Mouse (Mus musculus): ENCODE data around the gene Cwc22.

The Cwc22 gene

GRCm38 (mm10) chr2:77875516-77875915 is 70.7 kb downstream of the Cwc22 start:
- DNase-seq (ENCODE audit: low spot score): no peak

DNA sequence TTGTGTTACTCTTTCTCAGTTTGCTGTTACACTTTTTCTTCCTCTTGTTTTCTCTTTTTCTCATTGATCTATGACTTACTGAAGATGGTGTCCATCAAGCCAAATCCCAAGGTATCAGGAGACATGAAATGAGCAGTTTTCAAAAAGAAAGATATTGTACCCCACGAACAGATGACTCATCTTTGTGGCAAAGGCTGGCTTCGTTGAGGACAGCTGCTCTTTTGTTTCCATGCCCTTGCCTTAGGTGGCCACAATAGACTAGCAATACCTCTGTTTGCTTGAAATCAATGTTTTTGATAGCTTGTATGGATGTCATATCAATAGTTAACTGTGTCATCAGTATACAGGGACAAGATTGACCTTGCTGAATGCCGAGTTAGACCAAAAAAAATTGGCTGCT is 71.5 kb downstream of the Cwc22 start:
- no peak for DNase-seq (ENCODE audit: low spot score)

GRCm38 (mm10) chr2:77873806-77874205 is 72.4 kb downstream of the Cwc22 start:
- DNase-seq (ENCODE audit: low spot score): no peak

GRCm38 (mm10) chr2:77872676-77873075 is 73.5 kb downstream of the Cwc22 start:
- no peak for DNase-seq (ENCODE audit: low spot score)

GRCm38 (mm10) chr2:77871146-77871545 is 75.0 kb downstream of the Cwc22 start:
- no peak for DNase-seq (ENCODE audit: low spot score)

- no peak for DNase-seq (ENCODE audit: low spot score)
Observed at GRCm38 (mm10) chr2:77869729-77870280, 76.4 kb downstream of the Cwc22 start.

DNA sequence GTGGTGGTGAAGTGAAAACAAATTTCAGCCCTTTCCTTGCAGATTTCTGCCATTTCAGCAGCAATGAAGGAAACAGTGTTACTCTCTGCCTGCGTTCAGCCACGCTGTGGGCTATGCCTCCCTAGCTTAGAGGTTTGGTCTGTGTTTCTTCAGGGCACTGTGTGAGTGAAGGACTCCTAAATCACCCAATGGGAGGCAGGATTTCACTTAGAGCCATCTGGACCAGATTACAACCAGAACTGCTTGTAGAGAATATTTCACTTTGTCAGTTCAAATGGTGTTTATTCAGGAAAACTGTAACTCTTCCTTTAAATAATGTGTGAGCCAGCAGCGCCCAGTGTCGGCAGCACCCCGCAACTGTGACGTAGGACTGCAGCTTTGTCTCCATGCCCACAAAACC is 82.2 kb downstream of the Cwc22 start:
- no peak for DNase-seq (ENCODE audit: low spot score)

DNA sequence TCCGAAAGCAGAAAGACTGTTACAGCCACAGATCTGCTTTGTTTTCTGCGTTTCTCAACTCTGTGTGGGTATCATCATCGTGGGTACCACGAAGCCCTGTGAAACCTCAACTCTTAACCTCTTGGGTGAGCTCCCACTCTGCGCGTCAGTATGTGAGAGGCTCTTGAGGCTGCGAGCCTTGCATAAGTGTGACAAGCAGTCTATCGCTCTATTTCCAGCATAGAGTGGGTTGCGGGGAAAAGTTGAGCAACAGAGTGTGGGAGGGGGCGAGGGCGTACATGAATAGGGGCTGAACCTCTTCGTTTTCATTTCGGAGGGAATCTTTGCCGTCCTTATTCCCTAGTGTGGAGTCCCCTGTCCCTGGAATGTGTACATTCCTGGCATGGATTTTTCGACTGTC is 82.7 kb downstream of the Cwc22 start:
- DNase-seq (ENCODE audit: low spot score): no peak

- no peak for DNase-seq (ENCODE audit: low spot score)
Observed at GRCm38 (mm10) chr2:77841464-77841863, 104.7 kb downstream of the Cwc22 start.

GRCm38 (mm10) chr2:77839587-77839986 is 106.6 kb downstream of the Cwc22 start:
- no peak for DNase-seq (ENCODE audit: low spot score)

DNA sequence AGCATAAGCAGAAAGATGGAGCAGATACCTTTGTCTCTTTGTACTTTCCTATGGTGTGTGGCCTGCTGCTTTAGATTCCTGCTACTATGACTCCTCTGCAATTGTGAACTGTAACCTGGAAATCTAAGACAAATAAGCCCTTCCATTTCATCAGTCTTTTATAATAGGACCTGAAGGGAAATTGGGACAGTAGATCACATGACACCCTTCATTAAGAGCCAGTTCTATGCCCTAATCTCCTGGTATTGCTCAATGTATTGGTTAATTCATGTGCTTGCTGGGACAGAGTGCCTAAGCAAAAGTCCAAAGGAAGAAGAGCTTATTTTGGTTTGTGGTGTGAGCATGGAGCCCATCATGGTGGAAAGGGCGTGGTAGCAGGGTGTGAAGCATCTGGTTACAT is 107.5 kb downstream of the Cwc22 start:
- DNase-seq (ENCODE audit: low spot score): no peak

- no peak for DNase-seq (ENCODE audit: low spot score)
Observed at GRCm38 (mm10) chr2:77835781-77836180, 110.4 kb downstream of the Cwc22 start.
